ENCODE assay signal across 8 mouse cellular contexts in the genomic region with DNA sequence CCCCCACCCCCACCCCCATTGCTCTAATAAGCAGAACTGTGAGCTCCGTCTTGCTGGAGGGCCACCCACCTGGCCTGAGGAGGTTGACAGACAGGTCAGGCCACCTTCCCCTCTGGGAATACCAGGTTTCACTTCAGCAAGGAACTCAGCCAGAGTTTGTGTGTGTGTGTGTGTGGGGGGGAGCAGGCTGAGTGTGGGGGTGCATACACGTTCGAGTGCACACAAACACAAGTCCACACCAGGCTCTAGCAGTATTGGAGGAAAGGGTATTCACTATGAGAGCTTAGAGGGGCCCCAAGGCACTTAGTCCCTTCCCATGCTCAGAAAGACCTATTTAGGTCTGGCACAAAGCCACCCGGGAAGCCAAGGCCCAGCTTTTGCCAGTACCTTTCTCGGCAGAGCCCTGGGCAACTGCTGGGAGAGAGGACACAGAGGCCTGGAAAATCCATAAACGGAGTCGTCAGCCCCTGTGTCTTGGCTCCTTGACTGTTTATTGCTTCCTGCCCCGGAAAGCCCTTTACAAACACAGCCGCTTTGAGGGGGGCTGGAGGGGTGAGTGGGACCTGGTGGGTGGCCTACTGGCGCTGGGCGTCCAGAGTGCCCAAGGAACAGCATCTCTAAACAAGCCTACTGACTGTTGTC. TPM values are rescaled to one million over a fixed set of nuclear protein-coding genes. Genes with fewer than 3 reads are reported as not detected.
DNase-seq lines count a peak whose midpoint lies in the region; ATAC-seq and TF ChIP-seq lines count a peak whose summit lies in the region.

No protein-coding gene starts in this region.

- TF ChIP-seq POLR2A in cerebellum, adult 2 months (IDR thresholded peaks at IDR 0.05; ENCODE audit: borderline replicate concordance, insufficient read depth, low read length): no peak

- H3K27me3 ChIP-seq in cerebellum, adult 2 months (ENCODE audit: control insufficient read depth, insufficient read depth, low read length): no peaks in the 10 kb centered on the region
- no peaks in the 10 kb centered on the region for H3K27me3 ChIP-seq in hindbrain, embryonic 15.5 days
- H3K27me3 ChIP-seq in limb, embryonic 15.5 days: no peaks in the 10 kb centered on the region

- ATAC-seq in hindbrain, embryonic 15.5 days (ENCODE audit: low FRiP score, low read depth): peak; percentile 71
- peak; percentile 50 for ATAC-seq in limb, embryonic 15.5 days (ENCODE audit: insufficient number of reproducible peaks, low FRiP score, low TSS enrichment, low read depth)

- H3K4me1 ChIP-seq in cerebellum, adult 2 months (ENCODE audit: control insufficient read depth, insufficient read depth, low read length): peaks cover 25% of the 10 kb centered on the region
- H3K4me1 ChIP-seq in hindbrain, embryonic 15.5 days (replicated peaks): peaks cover 40% of the 10 kb centered on the region
- peaks cover 57% of the 10 kb centered on the region for H3K4me1 ChIP-seq in limb, embryonic 15.5 days

- H3K9me3 ChIP-seq in hindbrain, embryonic 15.5 days: no peaks in the 10 kb centered on the region
- no peaks in the 10 kb centered on the region for H3K9me3 ChIP-seq in limb, embryonic 15.5 days

- H3K4me3 ChIP-seq in cerebellum, adult 2 months (replicated peaks; ENCODE audit: insufficient read depth, low read depth, low read length): no peak overlapping the region
- H3K4me3 ChIP-seq in gastrocnemius, adult 2 months: peak overlapping the region; percentile 49
- H3K4me3 ChIP-seq in hindbrain, embryonic 15.5 days: no peak overlapping the region
- no peak overlapping the region for H3K4me3 ChIP-seq in limb, embryonic 15.5 days

- peak; percentile 46 to 52 for DNase-seq in left cerebral cortex, postnatal 14 days (ENCODE audit: low spot score in 2 of 2)
- no peak for DNase-seq in left cerebral cortex, adult 11 months (ENCODE audit: low spot score)
- DNase-seq in cerebellum, adult 2 months: peak; percentile 68 to 75
- DNase-seq in gastrocnemius, adult 2 months: peak; percentile 82
- DNase-seq in skeletal muscle tissue, adult 2 months (ENCODE audit: low read depth, low spot score): peak; percentile 88
- no peak for DNase-seq in ovary, postnatal 36 days (ENCODE audit: low spot score)

- H3K9ac ChIP-seq in hindbrain, embryonic 15.5 days: no peak overlapping the region
- H3K9ac ChIP-seq in limb, embryonic 15.5 days: 0 out of 2 replicates have a peak overlapping the region, but pooled peaks have one; percentile 1

- no peak for TF ChIP-seq CTCF in cerebellum, adult 2 months (IDR thresholded peaks at IDR 0.05; ENCODE audit: borderline replicate concordance, insufficient read depth, low read depth, low read length)
- no peak for TF ChIP-seq CTCF in gastrocnemius, adult 2 months (IDR thresholded peaks at IDR 0.05)

- H3K36me3 ChIP-seq in hindbrain, embryonic 15.5 days: no peaks in the 10 kb centered on the region
- no peaks in the 10 kb centered on the region for H3K36me3 ChIP-seq in limb, embryonic 15.5 days

- 16% methylated on average over 11 of the region's 11 CpGs for WGBS in cerebellum, adult 2 months
- WGBS in hindbrain, embryonic 15.5 days: 7% methylated on average over 11 of the region's 11 CpGs
- WGBS in limb, embryonic 15.5 days: 9% methylated on average over 11 of the region's 11 CpGs

- H3K4me2 ChIP-seq in hindbrain, embryonic 15.5 days: no peak overlapping the region
- 0 out of 2 replicates have a peak overlapping the region, but pooled peaks have one; percentile 20 for H3K4me2 ChIP-seq in limb, embryonic 15.5 days

- intact Hi-C loops in left cerebral cortex, postnatal 14 days (cut with DNase I): no loop called here
- intact Hi-C loops in gastrocnemius, adult 2 months (cut with DNase I): loop anchor here (2.0 kb wide), 1 partner anchor 16 kb away; no protein-coding TSS in a partner anchor

- peak overlapping the region; percentile 74 for H3K27ac ChIP-seq in cerebellum, adult 2 months (ENCODE audit: insufficient read depth, low read length)
- peak overlapping the region; percentile 99 for H3K27ac ChIP-seq in gastrocnemius, adult 2 months
- H3K27ac ChIP-seq in hindbrain, embryonic 15.5 days (replicated peaks): peak overlapping the region; percentile 74
- peak overlapping the region; percentile 81 for H3K27ac ChIP-seq in limb, embryonic 15.5 days

RNA-seq across cellular contexts. Expression of a gene that starts 50.9 kb away (rescaled TPM):
- total RNA-seq in left cerebral cortex, postnatal 14 days (2021): 10 to 100 TPM; 28.2 TPM
- 41.6 and 42.0 TPM in 2 replicates for polyA plus RNA-seq in cerebellum, adult 2 months (2012; rRNA removed)
- total RNA-seq in gastrocnemius, adult 2 months (2021): 100 to 1,000 TPM; 101 to 127 TPM
- polyA plus RNA-seq in hindbrain, embryonic 15.5 days (2015; fragmentation: Nextera tagmentation; extraction: Ambion mirVana): 46.3 and 49.7 TPM in 2 replicates
- polyA plus RNA-seq in limb, embryonic 15.5 days (2015; fragmentation: Nextera tagmentation; extraction: Ambion mirVana): 28.1 and 32.1 TPM in 2 replicates

RNA-seq across cellular contexts. Expression of a gene that starts 55.4 kb away (rescaled TPM):
- total RNA-seq in left cerebral cortex, postnatal 14 days (2021): 10 to 100 TPM; 68.6 to 75.4 TPM
- 90.0 and 90.4 TPM in 2 replicates for polyA plus RNA-seq in cerebellum, adult 2 months (2012; rRNA removed)
- total RNA-seq in gastrocnemius, adult 2 months (2021): 100 to 1,000 TPM; 122 to 144 TPM
- polyA plus RNA-seq in hindbrain, embryonic 15.5 days (2015; fragmentation: Nextera tagmentation; extraction: Ambion mirVana): 60.3 and 61.7 TPM in 2 replicates
- polyA plus RNA-seq in limb, embryonic 15.5 days (2015; fragmentation: Nextera tagmentation; extraction: Ambion mirVana): 52.4 and 53.0 TPM in 2 replicates

Comparison
In these comparisons a context has a peak if more than half of its experiments do, and no peak if none do; other contexts are left out.
1. DNase-seq: peak in left cerebral cortex, postnatal 14 days (2 of 2), cerebellum, adult 2 months (2 of 2), gastrocnemius, adult 2 months (single experiment) and skeletal muscle tissue, adult 2 months (single experiment); none in left cerebral cortex, adult 11 months (single experiment) and ovary, postnatal 36 days (single experiment).
2. Peak in every context shown above with its lines, with median percentiles within 50 percentile points of each other: H3K27ac ChIP-seq.